Mouse (Mus musculus): ENCODE measurements at regions not wholly inside any gene's neighbourhood (a gene's known extent, or its start where the extent isn't known, plus 50 kb on each side); places are given as distances from the start of the nearest gene placed in this dataset.
A peak's percentile ranks its signal among the peaks of the same experiment; 100 is the strongest.

- 73% methylated on average over 9 of the region's 9 CpGs for WGBS
- no peak for ATAC-seq (ENCODE audit: insufficient number of reproducible peaks, insufficient read depth, low FRiP score, low read depth)
- H3K27me3 ChIP-seq (ENCODE audit: control insufficient read depth, insufficient read depth, low read length): no peaks in the 10 kb centered on the region
- no peak overlapping the region for H3K4me2 ChIP-seq (replicated peaks; ENCODE audit: low read depth, low read length)
- no peak overlapping the region for H3K4me3 ChIP-seq (ENCODE audit: low read depth, low read length)
- H3K27ac ChIP-seq (ENCODE audit: low read length): no peak overlapping the region
- no peaks in the 10 kb centered on the region for H3K9me3 ChIP-seq (ENCODE audit: control insufficient read depth, low read depth, low read length)
- no peak overlapping the region for H3K9ac ChIP-seq (replicated peaks; ENCODE audit: low read depth, low read length)
- no peaks in the 10 kb centered on the region for H3K36me3 ChIP-seq (ENCODE audit: control insufficient read depth, insufficient read depth, low read length)
- no peaks in the 10 kb centered on the region for H3K4me1 ChIP-seq (ENCODE audit: control insufficient read depth, insufficient read depth, low read length)
These were observed 92.4 kb downstream of the Fam76b start for GRCm38 (mm10) chr9:13919739-13920410.

- Histone ChIP-seq H3K27ac (ENCODE audit: low read length) (no peak overlapping the region), H3K36me3 (ENCODE audit: control insufficient read depth, insufficient read depth, low read length) (no peaks in the 10 kb centered on the region), H3K4me3 (ENCODE audit: low read depth, low read length) (no peak overlapping the region), H3K27me3 (ENCODE audit: control insufficient read depth, insufficient read depth, low read length) (no peaks in the 10 kb centered on the region), H3K4me1 (ENCODE audit: control insufficient read depth, insufficient read depth, low read length) (no peaks in the 10 kb centered on the region), H3K9me3 (ENCODE audit: control insufficient read depth, low read depth, low read length) (no peaks in the 10 kb centered on the region), H3K9ac (replicated peaks; ENCODE audit: low read depth, low read length) (no peak overlapping the region), H3K4me2 (replicated peaks; ENCODE audit: low read depth, low read length) (no peak overlapping the region)
- WGBS: 67% methylated on average over 1 of the region's 1 CpGs
- ATAC-seq (ENCODE audit: insufficient number of reproducible peaks, insufficient read depth, low FRiP score, low read depth): no peak
These were observed 93.1 kb downstream of the Fam76b start for GRCm38 (mm10) chr9:13920623-13921022.

GRCm38 (mm10) chr9:13932001-13932508, 104.5 kb downstream of the Fam76b start:
- ATAC-seq (ENCODE audit: insufficient number of reproducible peaks, insufficient read depth, low FRiP score, low read depth): 0 out of 2 replicates have a peak, but pooled peaks have one; percentile 37
- H3K36me3 ChIP-seq (ENCODE audit: control insufficient read depth, insufficient read depth, low read length): no peaks in the 10 kb centered on the region
- H3K27me3 ChIP-seq (ENCODE audit: control insufficient read depth, insufficient read depth, low read length): no peaks in the 10 kb centered on the region
- H3K4me1 ChIP-seq (ENCODE audit: control insufficient read depth, insufficient read depth, low read length): 0 out of 2 replicates have a peak, but pooled peaks cover 2% of the 10 kb centered on the region
- H3K4me3 ChIP-seq (ENCODE audit: low read depth, low read length): no peak overlapping the region
- no peak overlapping the region for H3K27ac ChIP-seq (ENCODE audit: low read length)
- no peaks in the 10 kb centered on the region for H3K9me3 ChIP-seq (ENCODE audit: control insufficient read depth, low read depth, low read length)
- H3K9ac ChIP-seq (replicated peaks; ENCODE audit: low read depth, low read length): no peak overlapping the region
- H3K4me2 ChIP-seq (replicated peaks; ENCODE audit: low read depth, low read length): no peak overlapping the region
- WGBS: 20% methylated on average over 6 of the region's 6 CpGs

- H3K27ac ChIP-seq (ENCODE audit: low read length): no peak overlapping the region
- WGBS: 44% methylated on average over 6 of the region's 6 CpGs
- H3K27me3 ChIP-seq (ENCODE audit: control insufficient read depth, insufficient read depth, low read length): no peaks in the 10 kb centered on the region
- no peak overlapping the region for H3K4me3 ChIP-seq (ENCODE audit: low read depth, low read length)
- ATAC-seq (ENCODE audit: insufficient number of reproducible peaks, insufficient read depth, low FRiP score, low read depth): no peak
- no peaks in the 10 kb centered on the region for H3K36me3 ChIP-seq (ENCODE audit: control insufficient read depth, insufficient read depth, low read length)
- H3K9ac ChIP-seq (replicated peaks; ENCODE audit: low read depth, low read length): no peak overlapping the region
- no peaks in the 10 kb centered on the region for H3K9me3 ChIP-seq (ENCODE audit: control insufficient read depth, low read depth, low read length)
- H3K4me2 ChIP-seq (replicated peaks; ENCODE audit: low read depth, low read length): no peak overlapping the region
- H3K4me1 ChIP-seq (ENCODE audit: control insufficient read depth, insufficient read depth, low read length): 0 out of 2 replicates have a peak, but pooled peaks cover 2% of the 10 kb centered on the region
These were observed 105.9 kb downstream of the Fam76b start for GRCm38 (mm10) chr9:13933404-13933803.

GRCm38 (mm10) chr9:13937301-13937700, 109.8 kb downstream of the Fam76b start:
- ATAC-seq (ENCODE audit: insufficient number of reproducible peaks, insufficient read depth, low FRiP score, low read depth): no peak
- WGBS: 80% methylated on average over 2 of the region's 2 CpGs
- H3K9ac ChIP-seq (replicated peaks; ENCODE audit: low read depth, low read length): no peak overlapping the region

GRCm38 (mm10) chr9:13946519-13946918, 119.0 kb downstream of the Fam76b start:
- no peaks in the 10 kb centered on the region for H3K36me3 ChIP-seq (ENCODE audit: control insufficient read depth, insufficient read depth, low read length)

More at GRCm38 (mm10) chr9:13937301-13937700, 109.8 kb downstream of the Fam76b start:
- Histone ChIP-seq H3K4me1 (ENCODE audit: control insufficient read depth, insufficient read depth, low read length) (no peaks in the 10 kb centered on the region), H3K27me3 (ENCODE audit: control insufficient read depth, insufficient read depth, low read length) (no peaks in the 10 kb centered on the region), H3K4me2 (replicated peaks; ENCODE audit: low read depth, low read length) (no peak overlapping the region), H3K4me3 (ENCODE audit: low read depth, low read length) (no peak overlapping the region), H3K27ac (ENCODE audit: low read length) (no peak overlapping the region), H3K9me3 (ENCODE audit: control insufficient read depth, low read depth, low read length) (no peaks in the 10 kb centered on the region), H3K36me3 (ENCODE audit: control insufficient read depth, insufficient read depth, low read length) (no peaks in the 10 kb centered on the region)

GRCm38 (mm10) chr9:13952157-13952556, 124.6 kb downstream of the Fam76b start:
- Histone ChIP-seq H3K9ac (replicated peaks; ENCODE audit: low read depth, low read length) (no peak overlapping the region), H3K4me2 (replicated peaks; ENCODE audit: low read depth, low read length) (no peak overlapping the region), H3K36me3 (ENCODE audit: control insufficient read depth, insufficient read depth, low read length) (no peaks in the 10 kb centered on the region), H3K4me1 (ENCODE audit: control insufficient read depth, insufficient read depth, low read length) (no peaks in the 10 kb centered on the region), H3K4me3 (ENCODE audit: low read depth, low read length) (no peak overlapping the region), H3K9me3 (ENCODE audit: control insufficient read depth, low read depth, low read length) (no peaks in the 10 kb centered on the region), H3K27ac (ENCODE audit: low read length) (no peak overlapping the region), H3K27me3 (ENCODE audit: control insufficient read depth, insufficient read depth, low read length) (no peaks in the 10 kb centered on the region)
- no peak for ATAC-seq (ENCODE audit: insufficient number of reproducible peaks, insufficient read depth, low FRiP score, low read depth)

More at GRCm38 (mm10) chr9:13946519-13946918, 119.0 kb downstream of the Fam76b start:
- Histone ChIP-seq H3K4me1 (ENCODE audit: control insufficient read depth, insufficient read depth, low read length) (no peaks in the 10 kb centered on the region), H3K4me2 (replicated peaks; ENCODE audit: low read depth, low read length) (no peak overlapping the region), H3K9me3 (ENCODE audit: control insufficient read depth, low read depth, low read length) (no peaks in the 10 kb centered on the region), H3K27me3 (ENCODE audit: control insufficient read depth, insufficient read depth, low read length) (no peaks in the 10 kb centered on the region), H3K9ac (replicated peaks; ENCODE audit: low read depth, low read length) (no peak overlapping the region), H3K27ac (ENCODE audit: low read length) (no peak overlapping the region), H3K4me3 (ENCODE audit: low read depth, low read length) (no peak overlapping the region)
- no peak for ATAC-seq (ENCODE audit: insufficient number of reproducible peaks, insufficient read depth, low FRiP score, low read depth)
- WGBS: 45% methylated on average over 3 of the region's 3 CpGs

GRCm38 (mm10) chr9:13963140-13963763, 135.7 kb downstream of the Fam76b start:
- no peak overlapping the region for H3K9ac ChIP-seq (replicated peaks; ENCODE audit: low read depth, low read length)
- no peaks in the 10 kb centered on the region for H3K27me3 ChIP-seq (ENCODE audit: control insufficient read depth, insufficient read depth, low read length)
- no peaks in the 10 kb centered on the region for H3K9me3 ChIP-seq (ENCODE audit: control insufficient read depth, low read depth, low read length)
- H3K4me3 ChIP-seq (ENCODE audit: low read depth, low read length): no peak overlapping the region
- no peak for ATAC-seq (ENCODE audit: insufficient number of reproducible peaks, insufficient read depth, low FRiP score, low read depth)
- H3K4me1 ChIP-seq (ENCODE audit: control insufficient read depth, insufficient read depth, low read length): no peaks in the 10 kb centered on the region
- WGBS: 65% methylated on average over 7 of the region's 7 CpGs
- no peak overlapping the region for H3K4me2 ChIP-seq (replicated peaks; ENCODE audit: low read depth, low read length)
- H3K36me3 ChIP-seq (ENCODE audit: control insufficient read depth, insufficient read depth, low read length): no peaks in the 10 kb centered on the region
- no peak overlapping the region for H3K27ac ChIP-seq (ENCODE audit: low read length)
